Mouse (Mus musculus) midbrain, postnatal 0 days (tissue): ENCODE measurements around the gene Hacl1. TPM values are rescaled to one million over a fixed set of nuclear protein-coding genes. Genes with fewer than 3 reads are reported as not detected.

Experiments
- ATAC-seq: fragments of 200-750 bp; cut with Nextera tagmentation; 2 replicates; pipeline ENCODE4 v1.8.0; 2017; ENCODE audit warnings: moderate number of reproducible peaks, mild to moderate bottlenecking, moderate TSS enrichment, moderate library complexity; ENCODE audit not compliant: low FRiP score
- DNase-seq: peaks from one replicate; pipeline ENCODE4 v3.0.0-alpha.2; 2015; ENCODE audit warnings: low spot score
- H3K27ac ChIP-seq: fragments of 300-500 bp; sonication (generic); 2 replicates; pipeline ENCODE4 v1.5.1; 2014; ENCODE audit warnings: low read depth, mild to moderate bottlenecking, low read length, mixed read lengths
- H3K27me3 ChIP-seq: fragments of 300-500 bp; sonication (generic); 2 replicates; pipeline ENCODE4 v1.6.1; 2014; ENCODE audit warnings: low read length, control low read depth, mixed read lengths; ENCODE audit not compliant: insufficient read depth
- H3K36me3 ChIP-seq: fragments of 300-500 bp; sonication (generic); 2 replicates; pipeline ENCODE4 v1.6.1; 2014; ENCODE audit warnings: low read length, control low read depth, mixed read lengths; ENCODE audit not compliant: insufficient read depth
- H3K4me1 ChIP-seq: fragments of 300-500 bp; sonication (generic); 2 replicates; pipeline ENCODE4 v1.6.1; 2014; ENCODE audit warnings: mild to moderate bottlenecking, control low read depth, antibody characterized with exemption, low read length, mixed read lengths; ENCODE audit not compliant: insufficient read depth
- H3K4me2 ChIP-seq: fragments of 300-500 bp; sonication (generic); 2 replicates; pipeline ENCODE4 v1.6.1; 2014; ENCODE audit warnings: low read depth, mild to moderate bottlenecking, low read length, mixed read lengths; ENCODE audit not compliant: poor library complexity, severe bottlenecking
- H3K4me3 ChIP-seq: fragments of 300-500 bp; sonication (generic); 2 replicates; pipeline ENCODE4 v1.5.1; 2014; ENCODE audit warnings: low read depth, mild to moderate bottlenecking, low read length, moderate library complexity
- H3K9ac ChIP-seq: fragments of 300-500 bp; sonication (generic); replicated peaks from 2 replicates; pipeline ENCODE4 v1.6.1; 2014; ENCODE audit warnings: mild to moderate bottlenecking, low read length, moderate library complexity, mixed read lengths; ENCODE audit not compliant: poor library complexity, severe bottlenecking
- H3K9me3 ChIP-seq: fragments of 300-500 bp; sonication (generic); 2 replicates; pipeline ENCODE4 v1.6.1; 2016; ENCODE audit warnings: low read length, control low read depth
- CTCF ChIP-seq: IDR thresholded peaks from 2 replicates; pipeline ENCODE4 v1.5.1; 2016; ENCODE audit warnings: antibody characterized with exemption, mild to moderate bottlenecking
- WGBS: fragments of 180-500 bp; shearing (Covaris S2); extraction: QIAGEN DNeasy Blood & Tissue Kit; methylation state at CpG from one replicate; pipeline ENCODE4 v1.1.7; 2014; 5-methylcytosine and 5-hydroxymethylcytosine counted together
- polyA plus RNA-seq: library from polyadenylated mRNA; unstranded; fragments of >200 nt; fragmentation: Nextera tagmentation; extraction: Ambion mirVana; gene quantifications from 2 replicates; pipeline ENCODE4 v1.2.1, GENCODE M21; 2015
- total RNA-seq: library from RNA; depleted of rRNA; stranded (reverse); fragments of >200 nt; gene quantifications from 2 replicates; pipeline ENCODE4 v1.2.3, GENCODE M21; 2014

The Hacl1 gene
- total and polyA plus RNA-seq, 2 experiments from 2014 or later, result 6.8 to 8.4 TPM

- Histone ChIP-seq H3K36me3 (no peaks in the 10 kb centered on the region), H3K4me2 (no peak overlapping the region), H3K9me3 (no peaks in the 10 kb centered on the region), H3K27ac (no peak overlapping the region), H3K9ac (no peak overlapping the region), H3K4me1 (no peaks in the 10 kb centered on the region), H3K4me3 (no peak overlapping the region), H3K27me3 (no peaks in the 10 kb centered on the region)
- 63% methylated on average over 9 of the region's 9 CpGs for WGBS
- TF ChIP-seq CTCF, result no peak
- ATAC-seq, result no peak
- peak; percentile 29 for DNase-seq
Measured at GRCm38 (mm10) chr14:31577966-31578735, 62.9 kb downstream of the Hacl1 start.

GRCm38 (mm10) chr14:31576846-31577697, 64.0 kb downstream of the Hacl1 start:
- H3K36me3 ChIP-seq, result no peaks in the 10 kb centered on the region
- no peak overlapping the region for H3K9ac ChIP-seq
- H3K27ac ChIP-seq, result no peak overlapping the region
- DNase-seq, result no peak
- H3K9me3 ChIP-seq, result no peaks in the 10 kb centered on the region
- no peak for TF ChIP-seq CTCF
- no peak for ATAC-seq
- H3K4me3 ChIP-seq, result no peak overlapping the region
- no peak overlapping the region for H3K4me2 ChIP-seq
- no peaks in the 10 kb centered on the region for H3K4me1 ChIP-seq
- WGBS, result 60% methylated on average over 10 of the region's 10 CpGs
- no peaks in the 10 kb centered on the region for H3K27me3 ChIP-seq

GRCm38 (mm10) chr14:31575866-31576265, 65.2 kb downstream of the Hacl1 start:
- no peak overlapping the region for H3K4me3 ChIP-seq
- no peaks in the 10 kb centered on the region for H3K36me3 ChIP-seq
- no peaks in the 10 kb centered on the region for H3K27me3 ChIP-seq
- H3K27ac ChIP-seq, result no peak overlapping the region
- no peak overlapping the region for H3K9ac ChIP-seq
- WGBS, result 82% methylated on average over 9 of the region's 9 CpGs
- no peaks in the 10 kb centered on the region for H3K9me3 ChIP-seq
- no peak for DNase-seq
- no peak for TF ChIP-seq CTCF
- ATAC-seq, result no peak
- H3K4me1 ChIP-seq, result no peaks in the 10 kb centered on the region
- H3K4me2 ChIP-seq, result no peak overlapping the region

GRCm38 (mm10) chr14:31574903-31575665, 66.0 kb downstream of the Hacl1 start:
- Histone ChIP-seq H3K4me2 (no peak overlapping the region), H3K27me3 (no peaks in the 10 kb centered on the region), H3K9ac (no peak overlapping the region), H3K9me3 (no peaks in the 10 kb centered on the region), H3K27ac (no peak overlapping the region), H3K36me3 (no peaks in the 10 kb centered on the region), H3K4me1 (no peaks in the 10 kb centered on the region), H3K4me3 (no peak overlapping the region)
- 92% methylated on average over 18 of the region's 18 CpGs for WGBS
- TF ChIP-seq CTCF, result no peak
- ATAC-seq (no peak), DNase-seq (no peak)

- no peak for DNase-seq
- WGBS, result 82% methylated on average over 9 of the region's 9 CpGs
- Histone ChIP-seq H3K27me3 (no peaks in the 10 kb centered on the region), H3K4me1 (no peaks in the 10 kb centered on the region), H3K4me2 (no peak overlapping the region), H3K4me3 (no peak overlapping the region), H3K9ac (no peak overlapping the region), H3K27ac (no peak overlapping the region), H3K36me3 (no peaks in the 10 kb centered on the region), H3K9me3 (no peaks in the 10 kb centered on the region)
- no peak for TF ChIP-seq CTCF
- ATAC-seq, result no peak
Measured at GRCm38 (mm10) chr14:31572561-31573175, 68.4 kb downstream of the Hacl1 start.
